Mouse (Mus musculus): ENCODE results near the gene Rab38. TPM values are rescaled to one million over a fixed set of nuclear protein-coding genes. Genes with fewer than 3 reads are reported as not detected.

Rab38 gene
- polyA plus RNA-seq, 1 experiment from 2014 or later = 60.3 TPM

DNA sequence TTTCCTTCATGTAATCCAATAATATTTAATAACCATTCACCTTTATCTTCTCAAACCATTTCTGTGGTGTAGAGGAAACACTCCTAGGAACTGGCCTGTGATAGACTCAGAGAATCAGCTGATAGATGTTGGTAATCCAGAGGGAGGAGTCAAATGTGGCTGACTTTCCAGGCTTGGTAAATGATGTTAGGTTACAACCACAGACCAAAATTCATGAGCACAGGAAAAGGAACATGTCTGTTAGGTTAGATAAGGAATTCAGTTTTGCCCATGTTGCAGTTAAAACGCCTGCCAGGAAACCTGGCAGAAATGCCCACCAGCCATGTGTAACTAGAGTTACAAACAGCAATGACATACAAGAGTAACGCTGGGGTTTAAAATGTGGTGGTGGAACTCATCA lies 6.2 kb upstream of the Rab38 start:
- H3K36me3 ChIP-seq (ENCODE audit: control insufficient read depth, insufficient read depth, low read length) = no peaks in the 10 kb centered on the region
- H3K4me2 ChIP-seq (replicated peaks; ENCODE audit: low read depth) = no peak overlapping the region
- 81% methylated on average over 2 of the region's 2 CpGs for WGBS
- DNase-seq (ENCODE audit: low spot score) = no peak
- TF ChIP-seq CTCF (IDR thresholded peaks at IDR 0.05; ENCODE audit: low read depth) (no peak), EP300 (optimal IDR thresholded peaks at IDR 0.05) (no peak)
- H3K4me1 ChIP-seq (replicated peaks; ENCODE audit: control insufficient read depth, insufficient read depth) = no peaks in the 10 kb centered on the region
- no peak for ATAC-seq (ENCODE audit: low FRiP score, low TSS enrichment)
- no peaks in the 10 kb centered on the region for H3K9me3 ChIP-seq (ENCODE audit: control insufficient read depth, low read length)
- no peak overlapping the region for H3K27ac ChIP-seq (replicated peaks)
- no peak overlapping the region for H3K4me3 ChIP-seq (ENCODE audit: low read depth, low read length)
- no peaks in the 10 kb centered on the region for H3K27me3 ChIP-seq (ENCODE audit: control insufficient read depth, insufficient read depth, low read length)
- H3K9ac ChIP-seq (ENCODE audit: low read length) = no peak overlapping the region

DNA sequence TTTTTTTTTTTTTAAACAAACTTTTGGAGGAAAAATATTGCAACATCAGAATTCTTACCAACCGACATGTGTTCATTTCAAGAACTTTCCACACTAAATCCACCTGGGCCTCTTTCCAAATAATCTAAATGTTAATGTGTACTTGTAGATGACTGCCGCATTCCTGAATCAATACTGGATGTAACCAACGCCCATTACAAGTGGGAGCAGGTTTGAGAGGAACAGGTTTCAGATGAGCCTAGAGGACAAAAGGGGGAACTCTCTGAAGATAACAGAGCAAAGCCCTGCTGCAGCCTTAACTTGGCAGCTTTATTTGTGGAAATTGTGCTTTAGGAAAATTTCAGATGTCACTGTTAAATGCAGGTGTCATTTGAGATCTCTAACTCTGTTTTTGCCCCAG lies 4.3 kb upstream of the Rab38 start:
- TF ChIP-seq EP300 (optimal IDR thresholded peaks at IDR 0.05) (peak; percentile 83), CTCF (IDR thresholded peaks at IDR 0.05; ENCODE audit: low read depth) (0 out of 2 replicates have a peak, but pooled peaks have one; percentile 9)
- ATAC-seq (ENCODE audit: low FRiP score, low TSS enrichment) (peak; percentile 55; the same call in 1 of the 2 replicates), DNase-seq (ENCODE audit: low spot score) (no peak)
- no peaks in the 10 kb centered on the region for H3K4me1 ChIP-seq (replicated peaks; ENCODE audit: control insufficient read depth, insufficient read depth)
- peak overlapping the region; percentile 50 for H3K27ac ChIP-seq (replicated peaks)
- H3K4me3 ChIP-seq (ENCODE audit: low read depth, low read length) = no peak overlapping the region
- no peaks in the 10 kb centered on the region for H3K9me3 ChIP-seq (ENCODE audit: control insufficient read depth, low read length)
- H3K9ac ChIP-seq (ENCODE audit: low read length) = no peak overlapping the region
- no peak overlapping the region for H3K4me2 ChIP-seq (replicated peaks; ENCODE audit: low read depth)
- 32% methylated on average over 3 of the region's 3 CpGs for WGBS
- no peaks in the 10 kb centered on the region for H3K36me3 ChIP-seq (ENCODE audit: control insufficient read depth, insufficient read depth, low read length)
- H3K27me3 ChIP-seq (ENCODE audit: control insufficient read depth, insufficient read depth, low read length) = no peaks in the 10 kb centered on the region

DNA sequence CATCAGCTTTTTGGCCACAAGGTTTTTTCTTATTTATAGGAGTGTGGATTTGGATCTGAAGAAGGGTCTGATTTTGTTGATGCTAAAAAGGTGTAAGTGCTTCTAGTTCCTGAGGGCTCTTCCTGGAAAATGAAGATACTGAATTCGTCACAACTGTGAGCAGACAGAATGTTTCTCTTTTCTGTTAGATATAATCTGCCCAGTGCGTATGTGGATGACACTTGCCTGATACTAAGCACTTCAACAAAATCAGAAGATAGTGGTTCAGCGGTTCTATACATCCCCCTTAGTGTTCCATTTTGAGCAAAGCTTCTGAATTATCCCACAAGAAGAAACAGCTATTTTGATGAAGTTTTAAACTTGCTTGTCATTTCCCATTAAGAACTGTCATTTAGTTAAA lies 2.6 kb upstream of the Rab38 start:
- no peaks in the 10 kb centered on the region for H3K36me3 ChIP-seq (ENCODE audit: control insufficient read depth, insufficient read depth, low read length)
- TF ChIP-seq EP300 (optimal IDR thresholded peaks at IDR 0.05) (no peak), CTCF (IDR thresholded peaks at IDR 0.05; ENCODE audit: low read depth) (no peak)
- DNase-seq (ENCODE audit: low spot score) (no peak), ATAC-seq (ENCODE audit: low FRiP score, low TSS enrichment) (no peak)
- WGBS = 84% methylated on average over 3 of the region's 3 CpGs
- no peak overlapping the region for H3K4me2 ChIP-seq (replicated peaks; ENCODE audit: low read depth)
- no peaks in the 10 kb centered on the region for H3K4me1 ChIP-seq (replicated peaks; ENCODE audit: control insufficient read depth, insufficient read depth)
- no peak overlapping the region for H3K4me3 ChIP-seq (ENCODE audit: low read depth, low read length)
- no peaks in the 10 kb centered on the region for H3K27me3 ChIP-seq (ENCODE audit: control insufficient read depth, insufficient read depth, low read length)
- no peaks in the 10 kb centered on the region for H3K9me3 ChIP-seq (ENCODE audit: control insufficient read depth, low read length)
- H3K9ac ChIP-seq (ENCODE audit: low read length) = no peak overlapping the region
- H3K27ac ChIP-seq (replicated peaks) = no peak overlapping the region

DNA sequence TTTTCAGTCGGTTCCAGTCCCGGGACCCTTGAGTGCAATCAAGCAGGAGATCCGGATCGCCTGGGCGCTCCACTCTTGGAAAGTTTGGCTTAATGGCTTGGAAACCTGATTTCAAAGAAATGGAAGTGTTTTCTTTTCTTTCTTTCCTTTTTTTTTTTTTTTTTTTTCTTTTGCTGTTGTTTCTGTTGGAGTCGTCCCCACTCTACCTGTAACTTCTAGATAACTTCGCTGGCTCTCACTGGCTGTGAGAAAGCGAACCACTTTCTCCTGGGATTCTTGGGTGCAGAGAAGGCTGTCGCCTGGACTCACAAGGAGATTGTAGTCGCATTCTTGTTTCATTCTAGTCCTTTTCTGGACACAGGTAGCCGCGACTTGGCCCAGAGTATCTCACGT lies 615 bp downstream of the Rab38 start:
- no peaks in the 10 kb centered on the region for H3K9me3 ChIP-seq (ENCODE audit: control insufficient read depth, low read length)
- 6% methylated on average over 13 of the region's 13 CpGs for WGBS
- peak overlapping the region; percentile 83 for H3K27ac ChIP-seq (replicated peaks)
- no peaks in the 10 kb centered on the region for H3K4me1 ChIP-seq (replicated peaks; ENCODE audit: control insufficient read depth, insufficient read depth)
- H3K9ac ChIP-seq (ENCODE audit: low read length) = peak overlapping the region; percentile 68
- H3K4me3 ChIP-seq (ENCODE audit: low read depth, low read length) = peak overlapping the region; percentile 59
- ATAC-seq (ENCODE audit: low FRiP score, low TSS enrichment) (no peak), DNase-seq (ENCODE audit: low spot score) (no peak)
- no peaks in the 10 kb centered on the region for H3K36me3 ChIP-seq (ENCODE audit: control insufficient read depth, insufficient read depth, low read length)
- peak overlapping the region; percentile 79 for H3K4me2 ChIP-seq (replicated peaks; ENCODE audit: low read depth)
- H3K27me3 ChIP-seq (ENCODE audit: control insufficient read depth, insufficient read depth, low read length) = no peaks in the 10 kb centered on the region
- TF ChIP-seq CTCF (IDR thresholded peaks at IDR 0.05; ENCODE audit: low read depth) (no peak), EP300 (optimal IDR thresholded peaks at IDR 0.05) (no peak)

DNA sequence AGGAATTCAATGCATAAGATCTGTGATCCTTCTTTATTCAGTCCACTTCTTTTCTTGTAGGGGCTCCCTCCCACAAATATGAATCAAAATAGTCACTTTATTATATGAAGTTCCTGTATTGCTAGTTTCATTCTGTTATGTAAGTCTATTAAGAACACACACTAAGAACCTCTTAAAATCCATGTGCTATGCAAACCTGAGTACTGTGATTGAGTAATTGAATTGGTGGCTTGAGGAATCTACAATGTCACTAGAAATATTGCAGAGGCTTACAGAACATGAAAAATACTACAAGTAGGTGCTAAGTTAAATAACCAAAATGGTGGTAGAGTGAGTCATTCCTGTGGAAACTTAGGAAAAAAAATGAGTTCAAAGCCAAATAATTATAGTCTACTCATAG lies 10.2 kb downstream of the Rab38 start:
- Histone ChIP-seq H3K36me3 (ENCODE audit: control insufficient read depth, insufficient read depth, low read length) (no peaks in the 10 kb centered on the region), H3K4me1 (replicated peaks; ENCODE audit: control insufficient read depth, insufficient read depth) (no peaks in the 10 kb centered on the region), H3K27me3 (ENCODE audit: control insufficient read depth, insufficient read depth, low read length) (no peaks in the 10 kb centered on the region), H3K4me2 (replicated peaks; ENCODE audit: low read depth) (no peak overlapping the region), H3K9me3 (ENCODE audit: control insufficient read depth, low read length) (no peaks in the 10 kb centered on the region), H3K4me3 (ENCODE audit: low read depth, low read length) (no peak overlapping the region), H3K9ac (ENCODE audit: low read length) (no peak overlapping the region), H3K27ac (replicated peaks) (no peak overlapping the region)
- ATAC-seq (ENCODE audit: low FRiP score, low TSS enrichment) (no peak), DNase-seq (ENCODE audit: low spot score) (no peak)
- TF ChIP-seq EP300 (optimal IDR thresholded peaks at IDR 0.05) (no peak), CTCF (IDR thresholded peaks at IDR 0.05; ENCODE audit: low read depth) (no peak)

DNA sequence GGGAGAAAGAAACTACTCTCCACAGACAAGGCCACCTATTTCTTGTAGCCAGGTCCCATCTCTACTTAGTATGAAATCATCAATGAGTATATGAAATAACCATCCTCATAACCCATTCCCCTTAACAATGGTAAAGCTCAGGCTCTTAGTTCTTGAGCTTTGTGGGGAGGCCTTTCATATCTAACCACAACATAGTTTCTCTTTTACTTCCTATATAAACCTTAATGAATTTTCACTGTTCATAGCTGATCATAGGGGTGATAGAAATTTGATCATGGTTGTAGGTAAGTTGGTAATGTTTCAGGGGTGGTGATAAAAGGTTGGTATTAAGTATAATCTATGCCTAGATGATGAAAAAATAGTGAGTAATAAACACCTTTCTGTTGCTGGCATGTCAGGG lies 12.6 kb downstream of the Rab38 start:
- Histone ChIP-seq H3K36me3 (ENCODE audit: control insufficient read depth, insufficient read depth, low read length) (no peaks in the 10 kb centered on the region), H3K9ac (ENCODE audit: low read length) (no peak overlapping the region), H3K4me1 (replicated peaks; ENCODE audit: control insufficient read depth, insufficient read depth) (no peaks in the 10 kb centered on the region), H3K9me3 (ENCODE audit: control insufficient read depth, low read length) (no peaks in the 10 kb centered on the region), H3K4me3 (ENCODE audit: low read depth, low read length) (no peak overlapping the region), H3K27ac (replicated peaks) (no peak overlapping the region), H3K27me3 (ENCODE audit: control insufficient read depth, insufficient read depth, low read length) (no peaks in the 10 kb centered on the region), H3K4me2 (replicated peaks; ENCODE audit: low read depth) (no peak overlapping the region)
- ATAC-seq (ENCODE audit: low FRiP score, low TSS enrichment) (no peak), DNase-seq (ENCODE audit: low spot score) (no peak)
- TF ChIP-seq EP300 (optimal IDR thresholded peaks at IDR 0.05) (no peak), CTCF (IDR thresholded peaks at IDR 0.05; ENCODE audit: low read depth) (no peak)

Data from stomach, postnatal 0 days (tissue).